Mouse (Mus musculus) forebrain, embryonic 10.5 days (tissue): ENCODE results near the gene Tmod1. TPM values are rescaled to one million over a fixed set of nuclear protein-coding genes. Genes with fewer than 3 reads are reported as not detected.

Experiments
- DNase-seq: peaks from one replicate; pipeline ENCODE4 v3.0.0-alpha.2; 2017; ENCODE audit warnings: low spot score; ENCODE audit errors: extremely low spot score
- H3K27ac ChIP-seq: fragments of 300-500 bp; sonication (generic); 2 replicates; pipeline ENCODE4 v1.5.1; 2016; ENCODE audit warnings: mild to moderate bottlenecking
- H3K27me3 ChIP-seq: fragments of 300-500 bp; sonication (generic); 2 replicates; pipeline ENCODE4 v1.6.1; 2016; ENCODE audit warnings: mild to moderate bottlenecking; ENCODE audit not compliant: poor library complexity, severe bottlenecking
- H3K36me3 ChIP-seq: fragments of 300-500 bp; sonication (generic); replicated peaks from 2 replicates; pipeline ENCODE4 v1.6.1; 2016; ENCODE audit warnings: mild to moderate bottlenecking, moderate library complexity
- H3K4me1 ChIP-seq: fragments of 300-500 bp; sonication (generic); 2 replicates; pipeline ENCODE4 v1.6.1; 2016
- H3K4me3 ChIP-seq: fragments of 300-500 bp; sonication (generic); 2 replicates; pipeline ENCODE4 v1.5.1; 2016; ENCODE audit warnings: mild to moderate bottlenecking, moderate library complexity
- H3K9me3 ChIP-seq: fragments of 300-500 bp; sonication (generic); 2 replicates; pipeline ENCODE4 v1.6.1; 2016; ENCODE audit warnings: mild to moderate bottlenecking, moderate library complexity
- WGBS: fragments of 180-500 bp; shearing (Covaris S2); methylation state at CpG from one replicate; pipeline ENCODE4 v1.1.7; 2016; 5-methylcytosine and 5-hydroxymethylcytosine counted together
- polyA plus RNA-seq: library from polyadenylated mRNA; unstranded; fragments of >200 nt; fragmentation: Nextera tagmentation; extraction: Ambion mirVana; gene quantifications from 2 replicates; pipeline ENCODE4 v1.2.1, GENCODE M21; 2016

The Tmod1 gene
- 2.5 and 4.0 TPM in 2 replicates for polyA plus RNA-seq

- peak within 1 kb of the TSS; percentile 70 for H3K27ac ChIP-seq
- under 1% methylated on average over 72 of the region's 72 CpGs for WGBS
- H3K36me3 ChIP-seq: no peaks in the 10 kb centered on the region
- no peaks in the 10 kb centered on the region for H3K9me3 ChIP-seq
- peaks cover 38% of the 10 kb centered on the region for H3K4me1 ChIP-seq
- H3K27me3 ChIP-seq: peaks cover 74% of the 10 kb centered on the region
- peak; percentile 32 for DNase-seq
- H3K4me3 ChIP-seq: peak within 1 kb of the TSS; percentile 70
Measured at GRCm38 (mm10) chr4:46038892-46039751, at the start of gene Tmod1. TSS of gene Tmod1 (plus strand) at chr4:46038935.

- Histone ChIP-seq H3K9me3 (no peaks in the 10 kb centered on the region), H3K4me1 (peaks cover 7% of the 10 kb centered on the region), H3K27me3 (no peaks in the 10 kb centered on the region), H3K4me3 (no peak overlapping the region), H3K27ac (no peak overlapping the region), H3K36me3 (no peaks in the 10 kb centered on the region)
- DNase-seq: no peak
- 81% methylated on average over 6 of the region's 6 CpGs for WGBS
Measured at GRCm38 (mm10) chr4:45990427-45991135, 48.2 kb upstream of the Tmod1 start.

GRCm38 (mm10) chr4:45998536-45998935, 40.2 kb upstream of the Tmod1 start:
- Histone ChIP-seq H3K4me3 (no peak overlapping the region), H3K9me3 (no peaks in the 10 kb centered on the region), H3K36me3 (no peaks in the 10 kb centered on the region), H3K4me1 (no peaks in the 10 kb centered on the region), H3K27ac (no peak overlapping the region), H3K27me3 (no peaks in the 10 kb centered on the region)
- no peak for DNase-seq
- 82% methylated on average over 4 of the region's 4 CpGs for WGBS

- WGBS: 89% methylated on average over 5 of the region's 5 CpGs
- no peak overlapping the region for H3K4me3 ChIP-seq
- no peaks in the 10 kb centered on the region for H3K9me3 ChIP-seq
- H3K27ac ChIP-seq: no peak overlapping the region
- H3K27me3 ChIP-seq: no peaks in the 10 kb centered on the region
- H3K36me3 ChIP-seq: peaks cover 3% of the 10 kb centered on the region; the same call in 1 of the 2 replicates
- H3K4me1 ChIP-seq: no peaks in the 10 kb centered on the region
- no peak for DNase-seq
Measured at GRCm38 (mm10) chr4:46008142-46008793, 30.5 kb upstream of the Tmod1 start.

GRCm38 (mm10) chr4:46011698-46012097, 27.0 kb upstream of the Tmod1 start:
- 86% methylated on average over 2 of the region's 2 CpGs for WGBS
- no peak overlapping the region for H3K4me3 ChIP-seq
- no peak for DNase-seq
- no peaks in the 10 kb centered on the region for H3K9me3 ChIP-seq
- 0 out of 2 replicates have a peak, but pooled peaks cover 3% of the 10 kb centered on the region for H3K36me3 ChIP-seq
- H3K4me1 ChIP-seq: no peaks in the 10 kb centered on the region
- H3K27me3 ChIP-seq: no peaks in the 10 kb centered on the region
- H3K27ac ChIP-seq: no peak overlapping the region

GRCm38 (mm10) chr4:46015605-46016004, 23.1 kb upstream of the Tmod1 start:
- no peak for DNase-seq
- Histone ChIP-seq H3K9me3 (no peaks in the 10 kb centered on the region), H3K4me3 (no peak overlapping the region), H3K4me1 (no peaks in the 10 kb centered on the region), H3K36me3 (no peaks in the 10 kb centered on the region), H3K27me3 (no peaks in the 10 kb centered on the region), H3K27ac (no peak overlapping the region)
- 96% methylated on average over 1 of the region's 1 CpGs for WGBS

- Histone ChIP-seq H3K27me3 (no peaks in the 10 kb centered on the region), H3K9me3 (no peaks in the 10 kb centered on the region), H3K4me3 (no peak overlapping the region), H3K4me1 (peaks cover 4% of the 10 kb centered on the region; the same call in 1 of the 2 replicates), H3K36me3 (no peaks in the 10 kb centered on the region), H3K27ac (no peak overlapping the region)
- DNase-seq: no peak
- WGBS: 78% methylated on average over 3 of the region's 3 CpGs
Measured at GRCm38 (mm10) chr4:46023021-46023481, 15.7 kb upstream of the Tmod1 start.

GRCm38 (mm10) chr4:46025893-46026292, 12.8 kb upstream of the Tmod1 start:
- no peak overlapping the region for H3K4me3 ChIP-seq
- WGBS: 49% methylated on average over 7 of the region's 7 CpGs
- no peaks in the 10 kb centered on the region for H3K27me3 ChIP-seq
- H3K36me3 ChIP-seq: no peaks in the 10 kb centered on the region
- H3K27ac ChIP-seq: no peak overlapping the region
- H3K4me1 ChIP-seq: peaks cover 4% of the 10 kb centered on the region; the same call in 1 of the 2 replicates
- DNase-seq: no peak
- no peaks in the 10 kb centered on the region for H3K9me3 ChIP-seq

GRCm38 (mm10) chr4:46028224-46028623, 10.5 kb upstream of the Tmod1 start:
- no peaks in the 10 kb centered on the region for H3K27me3 ChIP-seq

GRCm38 (mm10) chr4:46028781-46029180, 10.0 kb upstream of the Tmod1 start:
- H3K4me3 ChIP-seq: no peak overlapping the region
- H3K4me1 ChIP-seq: 0 out of 2 replicates have a peak, but pooled peaks cover 6% of the 10 kb centered on the region
- H3K27ac ChIP-seq: no peak overlapping the region
- no peaks in the 10 kb centered on the region for H3K9me3 ChIP-seq
- WGBS: 89% methylated on average over 4 of the region's 4 CpGs
- DNase-seq: no peak
- H3K27me3 ChIP-seq: no peaks in the 10 kb centered on the region
- no peaks in the 10 kb centered on the region for H3K36me3 ChIP-seq

More at GRCm38 (mm10) chr4:46028224-46028623, 10.5 kb upstream of the Tmod1 start:
- no peak overlapping the region for H3K27ac ChIP-seq
- WGBS: 83% methylated on average over 6 of the region's 6 CpGs
- 0 out of 2 replicates have a peak, but pooled peaks cover 6% of the 10 kb centered on the region for H3K4me1 ChIP-seq
- no peak for DNase-seq
- no peaks in the 10 kb centered on the region for H3K36me3 ChIP-seq
- H3K4me3 ChIP-seq: no peak overlapping the region
- H3K9me3 ChIP-seq: no peaks in the 10 kb centered on the region

GRCm38 (mm10) chr4:46029552-46029951, 9.2 kb upstream of the Tmod1 start:
- Histone ChIP-seq H3K4me3 (no peak overlapping the region), H3K4me1 (0 out of 2 replicates have a peak, but pooled peaks cover 6% of the 10 kb centered on the region), H3K9me3 (no peaks in the 10 kb centered on the region), H3K27ac (no peak overlapping the region), H3K36me3 (no peaks in the 10 kb centered on the region), H3K27me3 (no peaks in the 10 kb centered on the region)
- DNase-seq: peak; percentile 35
- WGBS: 48% methylated on average over 9 of the region's 9 CpGs

- DNase-seq: no peak
- no peak overlapping the region for H3K4me3 ChIP-seq
- no peaks in the 10 kb centered on the region for H3K36me3 ChIP-seq
- H3K27ac ChIP-seq: no peak overlapping the region
- H3K4me1 ChIP-seq: 0 out of 2 replicates have a peak, but pooled peaks cover 6% of the 10 kb centered on the region
- no peaks in the 10 kb centered on the region for H3K9me3 ChIP-seq
- 71% methylated on average over 9 of the region's 9 CpGs for WGBS
- peaks cover 16% of the 10 kb centered on the region for H3K27me3 ChIP-seq
Measured at GRCm38 (mm10) chr4:46032448-46032847, 6.3 kb upstream of the Tmod1 start.
